Comparison of ENCODE assay signal across 8 mouse cellular contexts in genomic region chr11:51681324-51681975, GRCm38 (mm10). TPM values are rescaled to one million over a fixed set of nuclear protein-coding genes. Genes with fewer than 3 reads are reported as not detected.
DNase-seq lines count a peak whose midpoint lies in the region; ATAC-seq and TF ChIP-seq lines count a peak whose summit lies in the region.

No protein-coding gene starts in this region.

- peak; percentile 94 to 96 for DNase-seq in cerebellum, postnatal 10 days
- DNase-seq in gastrocnemius, adult 8-10 months (ENCODE audit: low spot score in 2 of 2): peak; percentile 65 to 68
- DNase-seq in intestine, embryonic 14.5 days (ENCODE audit: low spot score): peak; percentile 95
- DNase-seq in left cerebral cortex, postnatal 10 days (ENCODE audit: extremely low spot score in 1 of 2, low spot score in 2 of 2): peak; percentile 75 to 91
- DNase-seq in mesoderm, embryonic 11.5 days (ENCODE audit: low read depth, low spot score): peak; percentile 84
- DNase-seq in spleen, adult 2 months (ENCODE audit: low read depth in 1 of 2, low spot score in 2 of 2): peak; percentile 71 to 87

- peaks cover 11% of the 10 kb centered on the region; the same call in 1 of the 2 replicates for H3K36me3 ChIP-seq in forebrain, embryonic 13.5 days (ENCODE audit: poor library complexity, severe bottlenecking)
- H3K36me3 ChIP-seq in forebrain, embryonic 15.5 days: peaks cover 8% of the 10 kb centered on the region
- peaks cover 10% of the 10 kb centered on the region; the same call in 1 of the 2 replicates for H3K36me3 ChIP-seq in intestine, embryonic 14.5 days (ENCODE audit: control insufficient read depth, insufficient read depth, low read length)
- H3K36me3 ChIP-seq in spleen, adult 2 months (ENCODE audit: control insufficient read depth, insufficient read depth, low read length): no peaks in the 10 kb centered on the region

- H3K4me1 ChIP-seq in forebrain, embryonic 13.5 days: no peaks in the 10 kb centered on the region
- H3K4me1 ChIP-seq in forebrain, embryonic 15.5 days: no peaks in the 10 kb centered on the region
- no peaks in the 10 kb centered on the region for H3K4me1 ChIP-seq in intestine, embryonic 14.5 days (replicated peaks; ENCODE audit: control insufficient read depth, insufficient read depth, low read length)
- H3K4me1 ChIP-seq in spleen, adult 2 months (ENCODE audit: control insufficient read depth, insufficient read depth, insufficient read length): no peaks in the 10 kb centered on the region; the same call in 1 of the 2 replicates

- TF ChIP-seq POLR2A in spleen, adult 2 months (IDR thresholded peaks at IDR 0.05; ENCODE audit: low read depth, low read length): no peak

- ATAC-seq in forebrain, embryonic 13.5 days: no peak
- ATAC-seq in forebrain, embryonic 15.5 days (replicated peaks): no peak
- 0 out of 2 replicates have a peak, but pooled peaks have one; percentile 21 for ATAC-seq in intestine, embryonic 14.5 days (replicated peaks; ENCODE audit: low FRiP score, low TSS enrichment, low read depth)

- intact Hi-C loops in left cerebral cortex, postnatal 10 days (cut with DNase I): loop anchor here (2.0 to 10.0 kb wide), 2 partner anchors 63 to 397 kb away; partner anchors contain the start of genes Col23a1 and Nhp2

- no peak overlapping the region for H3K27ac ChIP-seq in forebrain, embryonic 13.5 days
- H3K27ac ChIP-seq in forebrain, embryonic 15.5 days (replicated peaks): no peak overlapping the region
- H3K27ac ChIP-seq in intestine, embryonic 14.5 days (ENCODE audit: low read depth): no peak overlapping the region
- no peak overlapping the region for H3K27ac ChIP-seq in spleen, adult 2 months (ENCODE audit: insufficient read depth, low read length)

- H3K27me3 ChIP-seq in forebrain, embryonic 13.5 days: no peaks in the 10 kb centered on the region
- no peaks in the 10 kb centered on the region for H3K27me3 ChIP-seq in forebrain, embryonic 15.5 days
- no peaks in the 10 kb centered on the region for H3K27me3 ChIP-seq in intestine, embryonic 14.5 days (replicated peaks; ENCODE audit: control insufficient read depth, insufficient read depth, low read length)
- no peaks in the 10 kb centered on the region for H3K27me3 ChIP-seq in spleen, adult 2 months (ENCODE audit: control insufficient read depth, insufficient read depth, low read length)

- WGBS in forebrain, embryonic 13.5 days: 36% methylated on average over 13 of the region's 13 CpGs
- WGBS in forebrain, embryonic 15.5 days: 33% methylated on average over 13 of the region's 13 CpGs
- WGBS in intestine, embryonic 14.5 days: 28% methylated on average over 13 of the region's 13 CpGs
- WGBS in spleen, adult 2 months: 28% methylated on average over 13 of the region's 13 CpGs

- H3K9me3 ChIP-seq in forebrain, embryonic 13.5 days (replicated peaks): no peaks in the 10 kb centered on the region
- H3K9me3 ChIP-seq in forebrain, embryonic 15.5 days: no peaks in the 10 kb centered on the region
- no peaks in the 10 kb centered on the region for H3K9me3 ChIP-seq in intestine, embryonic 14.5 days (ENCODE audit: control insufficient read depth, low read length)

- no peak overlapping the region for H3K4me3 ChIP-seq in forebrain, embryonic 13.5 days
- no peak overlapping the region for H3K4me3 ChIP-seq in forebrain, embryonic 15.5 days
- no peak overlapping the region; the same call in 1 of the 2 replicates for H3K4me3 ChIP-seq in intestine, embryonic 14.5 days (ENCODE audit: low read depth, low read length)
- H3K4me3 ChIP-seq in spleen, adult 2 months (ENCODE audit: extremely low read depth, insufficient read depth, insufficient read length): no peak overlapping the region

- H3K4me2 ChIP-seq in forebrain, embryonic 13.5 days: peak overlapping the region; percentile 1; the same call in 1 of the 2 replicates
- no peak overlapping the region for H3K4me2 ChIP-seq in forebrain, embryonic 15.5 days (replicated peaks)
- H3K4me2 ChIP-seq in intestine, embryonic 14.5 days (ENCODE audit: low read length): peak overlapping the region; percentile 28; the same call in 1 of the 2 replicates

- no peak overlapping the region; the same call in 1 of the 2 replicates for H3K9ac ChIP-seq in forebrain, embryonic 13.5 days
- H3K9ac ChIP-seq in forebrain, embryonic 15.5 days (replicated peaks): no peak overlapping the region
- H3K9ac ChIP-seq in intestine, embryonic 14.5 days (ENCODE audit: low read length): no peak overlapping the region

- peak; percentile 93; the same call in 1 of the 2 replicates for TF ChIP-seq CTCF in spleen, adult 2 months (IDR thresholded peaks at IDR 0.05; ENCODE audit: extremely low read depth, insufficient read depth, insufficient read length, insufficient replicate concordance)

RNA-seq across cellular contexts. Expression of gene 0610009B22Rik, which starts 7.2 kb away (rescaled TPM):
- polyA plus RNA-seq in forebrain, embryonic 13.5 days (2015; fragmentation: Nextera tagmentation; extraction: Ambion mirVana): 105 and 119 TPM in 2 replicates
- polyA plus RNA-seq in forebrain, embryonic 15.5 days (2015; fragmentation: Nextera tagmentation; extraction: Ambion mirVana): 96.2 and 102 TPM in 2 replicates
- 10 to 100 TPM; 45.1 to 53.9 (median 49.0) TPM for total RNA-seq in gastrocnemius, adult 8-10 months (2022)
- 81.9 and 86.6 TPM in 2 replicates for polyA plus RNA-seq in intestine, embryonic 14.5 days (2014; fragmentation: Nextera tagmentation; extraction: Ambion mirVana)
- 10 to 100 TPM; 29.1 to 29.9 TPM for total RNA-seq in left cerebral cortex, postnatal 10 days (2021)
- polyA plus RNA-seq in spleen, adult 2 months (2012; rRNA removed): 2.4 and 2.9 TPM in 2 replicates

RNA-seq across cellular contexts. Expression of gene D930048N14Rik, which starts 30.7 kb away (rescaled TPM):
- 0.44 and 0.54 TPM in 2 replicates for polyA plus RNA-seq in forebrain, embryonic 13.5 days (2015; fragmentation: Nextera tagmentation; extraction: Ambion mirVana)
- polyA plus RNA-seq in forebrain, embryonic 15.5 days (2015; fragmentation: Nextera tagmentation; extraction: Ambion mirVana): 0.47 and 0.57 TPM in 2 replicates
- under 1 TPM in 3 of 4 experiments, not detected in 1; 0.15 to 0.19 (median 0.19) TPM for total RNA-seq in gastrocnemius, adult 8-10 months (2022)
- polyA plus RNA-seq in intestine, embryonic 14.5 days (2014; fragmentation: Nextera tagmentation; extraction: Ambion mirVana): 3.9 and 4.8 TPM in 2 replicates
- under 1 TPM; 0.86 to 0.97 TPM for total RNA-seq in left cerebral cortex, postnatal 10 days (2021)
- 3.4 and 5.0 TPM in 2 replicates for polyA plus RNA-seq in spleen, adult 2 months (2012; rRNA removed)

RNA-seq across cellular contexts. Expression of gene N4bp3, which starts 30.8 kb away (rescaled TPM):
- 7.7 and 8.4 TPM in 2 replicates for polyA plus RNA-seq in forebrain, embryonic 13.5 days (2015; fragmentation: Nextera tagmentation; extraction: Ambion mirVana)
- 10.2 and 10.8 TPM in 2 replicates for polyA plus RNA-seq in forebrain, embryonic 15.5 days (2015; fragmentation: Nextera tagmentation; extraction: Ambion mirVana)
- 1 to 10 TPM; 2.0 to 3.1 (median 2.5) TPM for total RNA-seq in gastrocnemius, adult 8-10 months (2022)
- polyA plus RNA-seq in intestine, embryonic 14.5 days (2014; fragmentation: Nextera tagmentation; extraction: Ambion mirVana): 15.3 and 17.3 TPM in 2 replicates
- total RNA-seq in left cerebral cortex, postnatal 10 days (2021): 10 to 100 TPM; 12.8 to 14.0 TPM
- polyA plus RNA-seq in spleen, adult 2 months (2012; rRNA removed): 11.3 and 14.7 TPM in 2 replicates

RNA-seq across cellular contexts. Expression of gene Rmnd5b, which starts 45.8 kb away (rescaled TPM):
- polyA plus RNA-seq in forebrain, embryonic 13.5 days (2015; fragmentation: Nextera tagmentation; extraction: Ambion mirVana): 53.8 and 61.2 TPM in 2 replicates
- polyA plus RNA-seq in forebrain, embryonic 15.5 days (2015; fragmentation: Nextera tagmentation; extraction: Ambion mirVana): 69.6 and 77.7 TPM in 2 replicates
- 10 to 100 TPM; 10.5 to 13.0 (median 12.3) TPM for total RNA-seq in gastrocnemius, adult 8-10 months (2022)
- polyA plus RNA-seq in intestine, embryonic 14.5 days (2014; fragmentation: Nextera tagmentation; extraction: Ambion mirVana): 42.7 and 44.0 TPM in 2 replicates
- 10 to 100 TPM; 46.6 to 49.8 TPM for total RNA-seq in left cerebral cortex, postnatal 10 days (2021)
- 71.2 and 87.4 TPM in 2 replicates for polyA plus RNA-seq in spleen, adult 2 months (2012; rRNA removed)

Comparison
In these comparisons a context has a peak if more than half of its experiments do, and no peak if none do; other contexts are left out.
1. RNA of gene 0610009B22Rik, which starts 7.2 kb away (polyA plus RNA-seq): 105 to 119 TPM in forebrain, embryonic 13.5 days, 96.2 to 102 TPM in forebrain, embryonic 15.5 days and 81.9 to 86.6 TPM in intestine, embryonic 14.5 days; 2.4 to 2.9 TPM in spleen, adult 2 months; every median in the first group is over 10 times any median in the second.
2. Peak in every context shown above with its lines, with median percentiles within 50 percentile points of each other: DNase-seq.